Mouse (Mus musculus): ENCODE results near the gene Gm19402.

DNA sequence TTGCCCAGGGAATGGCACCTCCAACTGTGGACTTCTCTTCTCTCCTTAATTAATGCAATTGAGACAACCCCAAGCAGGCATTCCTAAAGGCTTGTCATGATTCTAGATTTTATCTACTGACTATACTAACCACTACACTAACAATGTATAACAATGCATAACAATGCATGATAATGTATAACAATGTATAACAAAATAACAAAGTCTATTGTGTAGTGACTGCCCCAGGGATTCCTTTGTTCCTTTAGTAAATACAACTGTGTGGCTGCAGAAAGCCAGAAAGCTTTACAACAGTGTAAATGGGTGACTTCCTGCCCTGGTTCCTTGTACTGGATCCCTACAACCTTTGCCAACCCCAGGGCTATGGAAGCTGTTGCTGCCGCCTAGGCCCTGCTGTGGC is 45.4 kb upstream of the Gm19402 start:
- no peak for TF ChIP-seq CTCF (IDR thresholded peaks at IDR 0.05; ENCODE audit: low read depth, low read length)
- no peak for TF ChIP-seq EP300 (IDR thresholded peaks at IDR 0.05; ENCODE audit: insufficient read depth, low read depth, low read length)

Data from ES-Bruce4 (cell line).